Comparison of ENCODE assay signal across 17 mouse cellular contexts in genomic region chr3:42757830-42758385, GRCm38 (mm10).
"Had no signal": no experiment of that assay in that cellular context is flagged by ENCODE, and none has a peak within 500 bp of the region (broad histone marks: within the 10 kb centered on the region; RNA-seq: fewer than 3 reads in every experiment).

No protein-coding gene starts in this region.

- H3K4me2 ChIP-seq: kidney, embryonic 15.5 days; limb, embryonic 12.5 days; liver, embryonic 13.5 days; lung, embryonic 15.5 days; midbrain, embryonic 12.5 days; neural tube, embryonic 13.5 days had no signal

- H3K4me1 ChIP-seq: kidney, embryonic 15.5 days; limb, embryonic 12.5 days; liver, embryonic 13.5 days; lung, embryonic 15.5 days; megakaryocyte, embryonic 14.5 days; midbrain, embryonic 12.5 days; neural tube, embryonic 13.5 days had no signal

- DNase-seq: kidney, adult 2 months; kidney, postnatal 14 days; liver; liver, embryonic 13.5 days; liver, postnatal 0 days; lung, postnatal 14 days; right cerebral cortex, adult 18-20 months; right cerebral cortex, postnatal 25 days; thymus, postnatal 36 days had no signal

- H3K9ac ChIP-seq: kidney, embryonic 15.5 days; limb, embryonic 12.5 days; liver, embryonic 13.5 days; liver, postnatal 0 days; lung, embryonic 15.5 days; midbrain, embryonic 12.5 days; neural tube, embryonic 13.5 days had no signal

- H3K27me3 ChIP-seq: kidney, embryonic 15.5 days; limb, embryonic 12.5 days; liver, embryonic 13.5 days; lung, embryonic 15.5 days; megakaryocyte, embryonic 14.5 days; midbrain, embryonic 12.5 days; neural tube, embryonic 13.5 days had no signal

- H3K9me3 ChIP-seq: kidney, embryonic 15.5 days; limb, embryonic 12.5 days; liver, embryonic 13.5 days; lung, embryonic 15.5 days; megakaryocyte, embryonic 14.5 days; midbrain, embryonic 12.5 days; neural tube, embryonic 13.5 days had no signal

- H3K27ac ChIP-seq: kidney, embryonic 15.5 days; limb, embryonic 12.5 days; liver, embryonic 13.5 days; lung, embryonic 15.5 days; macrophage; midbrain, embryonic 12.5 days; neural tube, embryonic 13.5 days had no signal

- ATAC-seq: liver, postnatal 0 days; midbrain, embryonic 16.5 days had no signal

- H3K4me3 ChIP-seq: kidney, embryonic 15.5 days; limb, embryonic 12.5 days; liver, embryonic 13.5 days; lung, embryonic 15.5 days; megakaryocyte, embryonic 14.5 days; midbrain, embryonic 12.5 days; neural tube, embryonic 13.5 days had no signal

- H3K36me3 ChIP-seq: kidney, embryonic 15.5 days; limb, embryonic 12.5 days; liver, embryonic 13.5 days; lung, embryonic 15.5 days; midbrain, embryonic 12.5 days; neural tube, embryonic 13.5 days had no signal
